Mouse (Mus musculus) MEL (cell line): ENCODE results near the gene Bud31. TPM values are rescaled to one million over a fixed set of nuclear protein-coding genes. Genes with fewer than 3 reads are reported as not detected.

Experiments used
- DNase-seq: peaks from one replicate; pipeline ENCODE4 v3.0.0; 2011; ENCODE audit warnings: low read depth, low spot score
- H3K27ac ChIP-seq: 2 replicates; pipeline ENCODE4 v1.5.1; 2012; ENCODE audit warnings: low read depth, mild to moderate bottlenecking, control low read depth, low read length, moderate library complexity; ENCODE audit not compliant: control insufficient read depth
- H3K27me3 ChIP-seq, 2 experiments: fragments of 150-350 bp in 1 of 2; sonication (generic) in 1 of 2; 2 replicates each; pipeline ENCODE4 v1.6.1; 2012; ENCODE audit warnings: low read length in 2 of 2, mild to moderate bottlenecking in 2 of 2, improper control_type of control experiment in 1 of 2, moderate library complexity in 1 of 2; ENCODE audit not compliant: insufficient read depth in 2 of 2, control insufficient read depth in 1 of 2
- H3K36me3 ChIP-seq, 2 experiments: 2 replicates each; pipeline ENCODE4 v1.6.1; 2012 to 2014; ENCODE audit warnings: low read length in 2 of 2, improper control_type of control experiment in 1 of 2, inconsistent platforms in 1 of 2, mild to moderate bottlenecking in 1 of 2; ENCODE audit not compliant: insufficient read depth in 2 of 2, control insufficient read depth in 1 of 2
- H3K4me1 ChIP-seq, 2 experiments: fragments of 150-350 bp in 1 of 2; sonication (generic) in 1 of 2; 2 replicates each; pipeline ENCODE4 v1.6.1; 2012; ENCODE audit warnings: low read length in 2 of 2, improper control_type of control experiment in 1 of 2, mild to moderate bottlenecking in 1 of 2; ENCODE audit not compliant: insufficient read depth in 2 of 2, control insufficient read depth in 1 of 2
- H3K4me3 ChIP-seq, 2 experiments: fragments of 150-350 bp in 1 of 2; sonication (generic) in 1 of 2; 2 replicates each; pipeline ENCODE4 v1.5.1; 2012; ENCODE audit warnings: low read depth in 2 of 2, low read length in 2 of 2, mild to moderate bottlenecking in 2 of 2, moderate library complexity in 2 of 2, control low read depth in 1 of 2, improper control_type of control experiment in 1 of 2; ENCODE audit not compliant: control insufficient read depth in 1 of 2, insufficient read depth in 1 of 2
- H3K79me2 ChIP-seq: 2 replicates; pipeline ENCODE4 v1.6.1; 2012; ENCODE audit warnings: mild to moderate bottlenecking, low read length, moderate library complexity; ENCODE audit not compliant: control insufficient read depth, poor library complexity, insufficient read depth
- H3K9ac ChIP-seq: 2 replicates; pipeline ENCODE4 v1.6.1; 2012; ENCODE audit warnings: low read depth, mild to moderate bottlenecking, control low read depth, low read length, moderate library complexity; ENCODE audit not compliant: control insufficient read depth, poor library complexity, severe bottlenecking
- H3K9me3 ChIP-seq: fragments of 150-350 bp; sonication (generic); replicated peaks from 2 replicates; pipeline ENCODE4 v1.6.1; 2012; ENCODE audit warnings: mild to moderate bottlenecking, low read length, improper control_type of control experiment, moderate library complexity; ENCODE audit not compliant: insufficient read depth
- BHLHE40 ChIP-seq: IDR thresholded peaks from 2 replicates; pipeline ENCODE4 v1.6.1; 2012; ENCODE audit warnings: low read depth, mild to moderate bottlenecking, inconsistent platforms, low read length, improper control_type of control experiment, borderline replicate concordance
- CHD1 ChIP-seq: IDR thresholded peaks from 2 replicates; pipeline ENCODE4 v1.6.1; 2012; ENCODE audit warnings: low read depth, mild to moderate bottlenecking, inconsistent platforms, low read length, improper control_type of control experiment
- EP300 ChIP-seq, 2 experiments: IDR thresholded peaks; 2 replicates each; pipeline ENCODE4 v1.6.1; 2011; ENCODE audit warnings: improper control_type of control experiment in 2 of 2, low read length in 2 of 2, low read depth in 1 of 2, mild to moderate bottlenecking in 1 of 2
- ETS1 ChIP-seq: IDR thresholded peaks from 2 replicates; pipeline ENCODE4 v1.6.1; 2012; ENCODE audit warnings: low read depth, mild to moderate bottlenecking, inconsistent platforms, low read length, improper control_type of control experiment, moderate library complexity
- GATA1 ChIP-seq: IDR thresholded peaks from 2 replicates; pipeline ENCODE4 v1.6.1; 2011; ENCODE audit warnings: low read depth, low read length, improper control_type of control experiment
- KAT2A ChIP-seq: conservative IDR thresholded peaks from 2 replicates; pipeline ENCODE4 v1.6.1; 2012; ENCODE audit warnings: low read depth, low read length, improper control_type of control experiment, inconsistent platforms
- MAFK ChIP-seq: IDR thresholded peaks from 2 replicates; pipeline ENCODE4 v1.6.1; 2011; ENCODE audit warnings: low read depth, mild to moderate bottlenecking, low read length, improper control_type of control experiment, borderline replicate concordance
- MAZ ChIP-seq: IDR thresholded peaks from 2 replicates; pipeline ENCODE4 v1.6.1; 2012; ENCODE audit warnings: low read depth, mild to moderate bottlenecking, inconsistent platforms, low read length, improper control_type of control experiment
- MEF2A ChIP-seq: IDR thresholded peaks from 2 replicates; pipeline ENCODE4 v1.6.1; 2014; ENCODE audit warnings: low read depth, mild to moderate bottlenecking, inconsistent platforms, low read length, improper control_type of control experiment; ENCODE audit not compliant: poor library complexity, insufficient replicate concordance, severe bottlenecking; ENCODE audit errors: extremely low read depth
- MXI1 ChIP-seq: IDR thresholded peaks from 2 replicates; pipeline ENCODE4 v1.6.1; 2011; ENCODE audit warnings: mild to moderate bottlenecking, low read depth, low read length, improper control_type of control experiment
- MYB ChIP-seq: IDR thresholded peaks from 2 replicates; pipeline ENCODE4 v1.6.1; 2011; ENCODE audit warnings: mild to moderate bottlenecking, low read depth, low read length, improper control_type of control experiment
- MYC ChIP-seq: IDR thresholded peaks from 2 replicates; pipeline ENCODE4 v1.6.1; 2011; ENCODE audit warnings: low read depth, mild to moderate bottlenecking, low read length, improper control_type of control experiment, moderate library complexity
- NRF1 ChIP-seq: IDR thresholded peaks from 2 replicates; pipeline ENCODE4 v1.6.1; 2014; ENCODE audit warnings: low read depth, mild to moderate bottlenecking, inconsistent platforms, low read length, improper control_type of control experiment, moderate library complexity; ENCODE audit not compliant: poor library complexity, insufficient read depth, severe bottlenecking
- POLR2A ChIP-seq, 2 experiments: IDR thresholded peaks; 2 replicates each; pipeline ENCODE4 v1.6.1; 2011 to 2012; ENCODE audit warnings: low read length in 2 of 2, mild to moderate bottlenecking in 2 of 2, control low read depth in 1 of 2, improper control_type of control experiment in 1 of 2, low read depth in 1 of 2, moderate library complexity in 1 of 2; ENCODE audit not compliant: control insufficient read depth in 1 of 2, insufficient read depth in 1 of 2, poor library complexity in 1 of 2
- POLR2AphosphoS2 ChIP-seq: IDR thresholded peaks from 2 replicates; pipeline ENCODE4 v1.6.1; 2011; ENCODE audit warnings: low read length, improper control_type of control experiment
- RAD21 ChIP-seq: IDR thresholded peaks from 2 replicates; pipeline ENCODE4 v1.6.1; 2011; ENCODE audit warnings: mild to moderate bottlenecking, low read depth, low read length, improper control_type of control experiment
- SMC3 ChIP-seq: IDR thresholded peaks from 2 replicates; pipeline ENCODE4 v1.6.1; 2011; ENCODE audit warnings: low read depth, low read length, improper control_type of control experiment
- TAL1 ChIP-seq: IDR thresholded peaks from 2 replicates; pipeline ENCODE4 v1.6.1; 2012; ENCODE audit warnings: mild to moderate bottlenecking, inconsistent platforms, low read length, moderate library complexity, mixed read lengths
- USF1 ChIP-seq: IDR thresholded peaks from 2 replicates; pipeline ENCODE4 v1.6.1; 2014; ENCODE audit warnings: low read depth, mild to moderate bottlenecking, inconsistent platforms, low read length, improper control_type of control experiment, moderate library complexity
- USF2 ChIP-seq, 2 experiments: IDR thresholded peaks; 2 replicates each; pipeline ENCODE4 v1.6.1; 2011 to 2012; ENCODE audit warnings: improper control_type of control experiment in 2 of 2, low read length in 2 of 2, borderline replicate concordance in 1 of 2, inconsistent platforms in 1 of 2, low read depth in 1 of 2, mild to moderate bottlenecking in 1 of 2; ENCODE audit not compliant: insufficient read depth in 1 of 2
- ZMIZ1 ChIP-seq: IDR thresholded peaks from 2 replicates; pipeline ENCODE4 v1.6.1; 2012; ENCODE audit warnings: low read depth, mild to moderate bottlenecking, inconsistent platforms, low read length, improper control_type of control experiment, moderate library complexity
- ZNF384 ChIP-seq: IDR thresholded peaks from 2 replicates; pipeline ENCODE4 v1.6.1; 2012; ENCODE audit warnings: low read depth, mild to moderate bottlenecking, inconsistent platforms, low read length, improper control_type of control experiment
- polyA plus RNA-seq, 2 experiments: library from polyadenylated mRNA; stranded (reverse) in 1 of 2; unstranded in 1 of 2; fragments of >175 nt in 1 of 2; fragments of >200 nt in 1 of 2; gene quantifications; 2 replicates each; pipeline versions ENCODE4 v1.2.1 to v1.2.4; 2012; ENCODE audit warnings: low replicate concordance in 2 of 2, low read depth in 1 of 2; ENCODE audit not compliant: insufficient read length in 2 of 2, insufficient read depth in 1 of 2, missing spikeins in 1 of 2
- total RNA-seq: library from RNA; depleted of rRNA; stranded (reverse); fragments of 300-350 nt; gene quantifications from 2 replicates; pipeline ENCODE4 v1.2.3, GENCODE M21; 2012

Bud31 gene
- total and polyA plus RNA-seq, 3 experiments, result 193 to 207 TPM; not detected in 1

DNA sequence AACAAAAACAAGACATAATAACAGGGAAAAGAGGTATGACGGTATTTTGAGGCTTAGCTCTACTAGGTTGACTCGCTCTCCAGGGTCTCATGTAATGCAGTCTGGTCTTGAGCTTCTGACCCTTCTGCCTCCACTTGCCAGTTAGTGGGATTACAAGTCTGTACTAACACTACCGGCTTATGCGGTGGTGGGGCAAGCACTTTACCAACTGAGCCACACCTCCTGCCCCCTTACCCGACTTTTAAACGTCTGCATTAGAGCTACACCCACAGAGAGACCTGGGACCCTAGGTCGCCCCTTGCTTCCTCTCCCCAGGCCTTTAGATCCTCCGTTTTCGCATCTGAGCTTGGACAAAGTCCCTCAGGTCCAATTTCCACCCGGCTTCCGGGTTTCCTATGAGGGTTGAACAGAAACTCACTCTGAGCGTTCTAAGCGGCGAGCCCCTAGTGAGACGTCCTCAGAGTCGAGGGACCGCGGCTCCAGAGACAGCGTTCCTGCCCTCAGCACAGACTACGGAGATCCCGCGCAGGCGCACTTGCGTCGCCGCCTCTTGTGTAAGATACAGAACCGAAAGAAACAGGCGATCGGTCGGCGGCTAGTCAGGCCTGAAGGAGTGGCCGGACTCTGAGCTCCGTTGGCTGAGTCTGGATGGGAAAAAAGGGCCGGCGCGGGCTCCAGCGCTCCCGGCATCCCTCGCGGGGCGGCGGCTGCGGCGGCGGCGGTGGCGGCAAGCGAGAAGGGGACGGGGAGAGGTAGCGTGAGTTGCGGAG, 26.6 kb downstream of the Bud31 start, which contains the start of the genes Ptcd1 and Cpsf4 (continued):
- TF ChIP-seq MXI1 (peak; percentile 76), EP300 (IDR thresholded peaks at IDR 0.05; ENCODE audit: low read depth in 1 of 2, low read length in 2 of 2) (0 out of 4 replicates have a peak, but pooled peaks of 1 of the 2 experiments have one; percentile 11), TAL1 (no peak), BHLHE40 (no peak), KAT2A (no peak; the same call in 1 of the 2 replicates), RAD21 (no peak), MYB (no peak), MEF2A (no peak), MYC (peak; percentile 35; the same call in 1 of the 2 replicates), POLR2AphosphoS2 (peak; percentile 87), ZMIZ1 (0 out of 2 replicates have a peak, but pooled peaks have one; percentile 63), USF2 (IDR thresholded peaks at IDR 0.05; ENCODE audit: borderline replicate concordance in 1 of 2, insufficient read depth in 1 of 2, low read depth in 1 of 2, low read length in 2 of 2) (no peak), MAZ (peak; percentile 83), MAFK (no peak), USF1 (no peak), NRF1 (peak; percentile 94), CHD1 (no peak), ZNF384 (peak; percentile 70), GATA1 (no peak), SMC3 (no peak)

DNA sequence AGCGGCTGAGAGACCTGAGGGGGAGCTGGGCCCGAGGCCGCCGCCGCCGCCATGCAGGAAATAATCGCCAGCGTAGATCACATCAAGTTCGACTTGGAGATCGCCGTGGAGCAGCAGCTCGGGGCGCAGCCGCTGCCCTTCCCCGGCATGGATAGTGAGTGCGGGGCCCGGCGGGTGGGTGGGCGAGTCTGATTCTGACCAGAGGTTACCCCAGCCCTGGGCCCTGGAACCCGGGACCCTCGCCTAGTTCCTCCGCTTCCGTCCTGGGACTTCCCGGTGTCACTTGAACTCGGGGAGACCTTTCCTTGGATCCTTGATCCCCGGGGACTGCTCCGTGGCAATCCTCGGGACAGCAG, 27.1 kb downstream of the Bud31 start:
- Histone ChIP-seq H3K36me3 (peaks cover 9% of the 10 kb centered on the region in 2 experiments), H3K27me3 (no peaks in the 10 kb centered on the region), H3K79me2 (peaks cover 31% of the 10 kb centered on the region), H3K4me3 (peak overlapping the region; percentile 97 to 99), H3K9ac (peak overlapping the region; percentile 94), H3K4me1 (peaks cover 0 to 10% of the 10 kb centered on the region in 2 experiments; a peak in 3 of 4 replicates), H3K27ac (peak overlapping the region; percentile 54), H3K9me3 (no peaks in the 10 kb centered on the region)
- DNase-seq, result no peak
- no peak for TF ChIP-seq USF1
- no peak for TF ChIP-seq ETS1
- 0 out of 4 replicates have a peak, but pooled peaks have one; percentile 11 to 39 for TF ChIP-seq POLR2A (IDR thresholded peaks at IDR 0.05; ENCODE audit: control insufficient read depth in 1 of 2, insufficient read depth in 1 of 2, low read depth in 1 of 2, low read length in 2 of 2, poor library complexity in 1 of 2)
